Mouse (Mus musculus) erythroblast, adult 5-6 weeks (primary cell): Measurements from ENCODE around the gene Plxnd1. TPM values are rescaled to one million over a fixed set of nuclear protein-coding genes. Genes with fewer than 3 reads are reported as not detected.

Experiments used
- total RNA-seq, 2 experiments: library from RNA; stranded (forward) in 1 of 2; stranded (reverse) in 1 of 2; fragments of 150-400 nt in 1 of 2; fragments of 200-764, 138-1000 nt in 1 of 2; gene quantifications; 2 replicates each; pipeline versions ENCODE4 v1.2.3 to v1.2.4; 2015 to 2017; ENCODE audit warnings: low replicate concordance in 2 of 2

Gene Plxnd1
- total RNA-seq, 2 experiments from 2014 or later: 18.1 to 55.1 TPM

Other genes with a start within 250 kb of the Plxnd1 start
- gene Tmem40, start 232.6 kb downstream of the Plxnd1 start, total RNA-seq (2015; ENCODE audit: low replicate concordance): 1.7 and 10.2 TPM in 2 replicates
- 7.4 and 10.6 TPM in 2 replicates for gene Tmem40, start 232.6 kb downstream of the Plxnd1 start, total RNA-seq (2017; ENCODE audit: low replicate concordance)
- 0.21 TPM in 1 of 2 replicates, not detected in the other for gene Cand2, start 220.5 kb downstream of the Plxnd1 start, total RNA-seq (2015; ENCODE audit: low replicate concordance)
- 0.14 and 0.17 TPM in 2 replicates for gene Cand2, start 220.5 kb downstream of the Plxnd1 start, total RNA-seq (2017; ENCODE audit: low replicate concordance)
- gene Rpl32, start 186.3 kb downstream of the Plxnd1 start, total RNA-seq (2015; ENCODE audit: low replicate concordance): 738 and 1,031 TPM in 2 replicates
- gene Rpl32, start 186.3 kb downstream of the Plxnd1 start, total RNA-seq (2017; ENCODE audit: low replicate concordance): 502 and 613 TPM in 2 replicates
- gene Efcab12, start 156.6 kb downstream of the Plxnd1 start, total RNA-seq (2015; ENCODE audit: low replicate concordance): not detected in 2 replicates
- gene Efcab12, start 156.6 kb downstream of the Plxnd1 start, total RNA-seq (2017; ENCODE audit: low replicate concordance): not detected in 2 replicates
- gene Mbd4, start 141.6 kb downstream of the Plxnd1 start, total RNA-seq (2015; ENCODE audit: low replicate concordance): 1.7 and 2.7 TPM in 2 replicates
- gene Mbd4, start 141.6 kb downstream of the Plxnd1 start, total RNA-seq (2017; ENCODE audit: low replicate concordance): 9.9 and 13.4 TPM in 2 replicates
- 0.42 TPM in 1 of 2 replicates, not detected in the other for gene Ift122, start 141.5 kb downstream of the Plxnd1 start, total RNA-seq (2015; ENCODE audit: low replicate concordance)
- gene Ift122, start 141.5 kb downstream of the Plxnd1 start, total RNA-seq (2017; ENCODE audit: low replicate concordance): 3.7 TPM in 1 of 2 replicates, not detected in the other
- gene Rho, start 63.3 kb downstream of the Plxnd1 start, total RNA-seq (2015; ENCODE audit: low replicate concordance): not detected in 2 replicates
- gene Rho, start 63.3 kb downstream of the Plxnd1 start, total RNA-seq (2017; ENCODE audit: low replicate concordance): 0.09 TPM in 1 of 2 replicates, not detected in the other
- not detected in 2 replicates for gene H1foo, start 50.1 kb downstream of the Plxnd1 start, total RNA-seq (2015; ENCODE audit: low replicate concordance)
- gene H1foo, start 50.1 kb downstream of the Plxnd1 start, total RNA-seq (2017; ENCODE audit: low replicate concordance): not detected in 2 replicates
- gene Tmcc1, start 198.5 kb upstream of the Plxnd1 start, total RNA-seq (2015; ENCODE audit: low replicate concordance): 15.5 and 18.3 TPM in 2 replicates
- 10.7 and 14.7 TPM in 2 replicates for gene Tmcc1, start 198.5 kb upstream of the Plxnd1 start, total RNA-seq (2017; ENCODE audit: low replicate concordance)
- 26.1 and 30.7 TPM in 2 replicates for gene Washc2, start 213.0 kb upstream of the Plxnd1 start, total RNA-seq (2015; ENCODE audit: low replicate concordance)
- 18.5 and 21.6 TPM in 2 replicates for gene Washc2, start 213.0 kb upstream of the Plxnd1 start, total RNA-seq (2017; ENCODE audit: low replicate concordance)